Mouse (Mus musculus) heart, embryonic 14.5 days (tissue): ENCODE measurements around the gene Egln1. TPM values are rescaled to one million over a fixed set of nuclear protein-coding genes. Genes with fewer than 3 reads are reported as not detected.

Experiments
- ATAC-seq: fragments of 200-750 bp; cut with Nextera tagmentation; 2 replicates; pipeline ENCODE4 v1.8.0; 2017; ENCODE audit warnings: low read depth, moderate TSS enrichment; ENCODE audit not compliant: insufficient number of reproducible peaks, insufficient read depth, low FRiP score
- H3K27ac ChIP-seq, 2 experiments: fragments of 200-500 bp in 1 of 2; fragments of 300-500 bp in 1 of 2; sonication (generic) in 1 of 2; replicated peaks in 1 of 2; 2 replicates each; pipeline ENCODE4 v1.5.1; 2012 to 2014; ENCODE audit warnings: low read depth in 2 of 2, low read length in 2 of 2, control low read depth in 1 of 2, mild to moderate bottlenecking in 1 of 2, mixed read lengths in 1 of 2; ENCODE audit not compliant: control insufficient read depth in 1 of 2, insufficient read depth in 1 of 2
- H3K27me3 ChIP-seq: fragments of 300-500 bp; sonication (generic); 2 replicates; pipeline ENCODE4 v1.6.1; 2014; ENCODE audit warnings: mild to moderate bottlenecking, low read length, control low read depth; ENCODE audit not compliant: control insufficient read depth, insufficient read depth
- H3K36me3 ChIP-seq: fragments of 300-500 bp; sonication (generic); 2 replicates; pipeline ENCODE4 v1.6.1; 2014; ENCODE audit warnings: mild to moderate bottlenecking, control low read depth, low read length, mixed read lengths; ENCODE audit not compliant: control insufficient read depth, insufficient read depth
- H3K4me1 ChIP-seq, 2 experiments: fragments of 200-500 bp in 1 of 2; fragments of 300-500 bp in 1 of 2; sonication (generic) in 1 of 2; 2 replicates each; pipeline ENCODE4 v1.6.1; 2012 to 2014; ENCODE audit warnings: low read length in 2 of 2, control low read depth in 1 of 2, mixed read lengths in 1 of 2; ENCODE audit not compliant: control insufficient read depth in 2 of 2, insufficient read depth in 2 of 2
- H3K4me2 ChIP-seq: fragments of 300-500 bp; sonication (generic); 2 replicates; pipeline ENCODE4 v1.6.1; 2014; ENCODE audit warnings: mild to moderate bottlenecking, low read length
- H3K4me3 ChIP-seq, 2 experiments: fragments of 200-500 bp in 1 of 2; fragments of 300-500 bp in 1 of 2; sonication (generic) in 1 of 2; 2 replicates each; pipeline ENCODE4 v1.5.1; 2012 to 2014; ENCODE audit warnings: low read length in 2 of 2, mild to moderate bottlenecking in 2 of 2, control low read depth in 1 of 2, low read depth in 1 of 2, moderate library complexity in 1 of 2; ENCODE audit not compliant: control insufficient read depth in 1 of 2, insufficient read depth in 1 of 2
- H3K9ac ChIP-seq: fragments of 300-500 bp; sonication (generic); 2 replicates; pipeline ENCODE4 v1.6.1; 2014; ENCODE audit warnings: mild to moderate bottlenecking, low read length
- H3K9me3 ChIP-seq: fragments of 300-500 bp; sonication (generic); 2 replicates; pipeline ENCODE4 v1.6.1; 2016; ENCODE audit warnings: low read length, control low read depth; ENCODE audit not compliant: control insufficient read depth
- WGBS: fragments of 180-500 bp; shearing (Covaris S2); extraction: QIAGEN DNeasy Blood & Tissue Kit; methylation state at CpG from one replicate; pipeline ENCODE4 v1.1.7; 2014; 5-methylcytosine and 5-hydroxymethylcytosine counted together
- polyA plus RNA-seq: library from polyadenylated mRNA; unstranded; fragments of >200 nt; fragmentation: Nextera tagmentation; extraction: Ambion mirVana; gene quantifications from 2 replicates; pipeline ENCODE4 v1.2.1, GENCODE M21; 2014

Gene Egln1
- polyA plus RNA-seq, 1 experiment from 2014 or later, result 26.0 TPM

DNA sequence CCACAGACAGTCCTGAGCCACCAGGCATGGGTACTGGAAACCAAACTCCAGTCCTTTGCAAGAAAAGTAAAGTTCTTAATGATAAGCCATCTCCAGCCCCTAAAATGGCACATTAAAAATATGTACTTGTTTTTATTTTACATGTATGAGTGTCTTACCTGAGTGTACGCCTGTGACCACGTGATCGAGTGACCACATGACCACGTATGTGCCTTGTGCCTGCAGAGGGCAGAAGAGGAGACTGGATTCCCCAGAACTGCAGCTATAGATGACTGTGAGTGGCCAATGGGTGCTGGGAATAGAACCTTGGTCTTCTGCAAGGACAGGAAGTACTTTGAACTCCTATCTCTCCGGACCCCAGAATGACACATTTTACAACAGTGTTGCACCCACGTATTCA, 27.1 kb upstream of the Egln1 start:
- Histone ChIP-seq H3K27ac (no peak overlapping the region), H3K27me3 (no peaks in the 10 kb centered on the region), H3K9me3 (peaks cover 11% of the 10 kb centered on the region), H3K36me3 (no peaks in the 10 kb centered on the region), H3K4me2 (no peak overlapping the region), H3K9ac (no peak overlapping the region), H3K4me1 (no peaks in the 10 kb centered on the region), H3K4me3 (no peak overlapping the region)
- ATAC-seq, result no peak
- 80% methylated on average over 6 of the region's 6 CpGs for WGBS

DNA sequence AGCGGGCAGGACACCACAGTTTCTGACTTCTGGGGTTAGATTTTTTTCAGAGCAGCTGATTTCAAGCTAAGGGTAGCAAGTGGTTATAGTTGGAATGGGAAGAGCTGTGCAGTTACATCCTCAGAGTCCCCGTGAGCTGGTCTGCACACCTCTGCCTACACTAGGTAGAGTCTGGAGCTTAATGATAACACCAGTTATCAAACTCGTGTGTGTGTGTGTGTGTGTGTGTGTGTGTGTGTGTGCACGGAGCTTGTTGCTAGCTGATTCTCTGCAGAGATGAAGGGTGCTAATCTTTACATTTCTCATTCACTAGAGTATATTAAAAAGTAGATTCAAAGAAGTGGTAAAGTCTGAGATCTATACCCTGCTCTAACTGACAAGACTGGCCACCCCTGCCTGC, 25.1 kb upstream of the Egln1 start:
- Histone ChIP-seq H3K9ac (no peak overlapping the region), H3K27ac (no peak overlapping the region), H3K4me2 (no peak overlapping the region), H3K4me1 (no peaks in the 10 kb centered on the region), H3K27me3 (no peaks in the 10 kb centered on the region), H3K9me3 (peaks cover 3% of the 10 kb centered on the region; the same call in 1 of the 2 replicates), H3K4me3 (no peak overlapping the region), H3K36me3 (no peaks in the 10 kb centered on the region)
- 51% methylated on average over 4 of the region's 4 CpGs for WGBS
- no peak for ATAC-seq

DNA sequence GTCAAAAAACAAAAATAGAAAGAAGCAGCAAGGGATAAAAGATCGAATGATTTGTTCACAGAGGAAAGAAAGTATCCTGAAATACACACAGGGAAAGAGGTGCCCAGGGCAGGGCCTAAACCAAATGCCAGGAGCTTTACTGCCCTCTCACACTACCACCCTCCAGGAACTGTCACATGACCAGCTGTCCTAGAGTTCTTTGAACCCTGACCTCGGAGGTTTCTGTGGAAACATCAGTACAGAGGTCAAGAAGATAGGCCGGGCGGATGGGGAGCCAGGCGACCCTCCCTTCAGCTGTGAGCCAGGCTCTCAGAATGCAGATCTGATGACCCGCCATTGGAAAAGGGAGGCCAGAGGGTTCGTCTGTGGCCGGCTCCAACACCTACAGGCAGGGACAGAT, 24.1 kb upstream of the Egln1 start:
- H3K9ac ChIP-seq, result no peak overlapping the region
- no peak overlapping the region for H3K4me3 ChIP-seq
- ATAC-seq, result no peak
- no peaks in the 10 kb centered on the region for H3K36me3 ChIP-seq
- no peak overlapping the region for H3K27ac ChIP-seq
- no peaks in the 10 kb centered on the region for H3K4me1 ChIP-seq
- no peak overlapping the region for H3K4me2 ChIP-seq
- 74% methylated on average over 8 of the region's 8 CpGs for WGBS
- H3K9me3 ChIP-seq, result peaks cover 3% of the 10 kb centered on the region; the same call in 1 of the 2 replicates
- H3K27me3 ChIP-seq, result no peaks in the 10 kb centered on the region

DNA sequence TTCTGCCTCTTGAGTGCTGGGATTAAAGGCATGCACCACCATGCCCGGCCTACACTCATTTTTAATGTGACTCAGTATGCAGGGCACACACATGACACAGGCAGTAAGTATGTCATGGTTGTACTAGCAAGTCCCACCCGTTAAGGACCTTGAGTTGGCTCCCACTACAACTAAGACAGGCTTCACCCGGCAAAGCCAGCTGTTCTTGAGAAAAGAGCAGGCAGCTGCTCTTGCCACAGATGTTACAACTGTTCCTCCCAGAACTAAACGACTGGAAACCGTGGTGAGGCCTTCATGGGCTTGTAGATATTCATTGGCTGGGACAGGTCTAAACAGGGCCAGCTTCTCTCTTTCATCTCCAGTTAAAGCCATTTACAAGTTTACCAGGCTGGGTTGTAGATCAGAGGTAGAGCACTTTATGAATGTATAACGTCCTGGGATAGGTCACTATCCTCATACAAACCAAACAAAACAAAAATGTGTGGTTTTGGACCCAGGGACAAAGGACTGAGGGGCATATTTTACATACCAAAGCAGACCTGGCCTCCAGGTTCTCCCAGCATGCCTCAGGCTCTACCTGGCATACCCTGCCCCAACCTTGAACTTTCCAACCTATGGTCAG, 21.3 kb upstream of the Egln1 start:
- no peak overlapping the region for H3K4me3 ChIP-seq
- H3K4me1 ChIP-seq, result no peaks in the 10 kb centered on the region
- H3K27ac ChIP-seq, result no peak overlapping the region
- no peak overlapping the region for H3K4me2 ChIP-seq
- no peak overlapping the region for H3K9ac ChIP-seq
- no peaks in the 10 kb centered on the region for H3K27me3 ChIP-seq
- H3K9me3 ChIP-seq, result peaks cover 3% of the 10 kb centered on the region; the same call in 1 of the 2 replicates
- 75% methylated on average over 6 of the region's 6 CpGs for WGBS
- H3K36me3 ChIP-seq, result no peaks in the 10 kb centered on the region
- ATAC-seq, result no peak

DNA sequence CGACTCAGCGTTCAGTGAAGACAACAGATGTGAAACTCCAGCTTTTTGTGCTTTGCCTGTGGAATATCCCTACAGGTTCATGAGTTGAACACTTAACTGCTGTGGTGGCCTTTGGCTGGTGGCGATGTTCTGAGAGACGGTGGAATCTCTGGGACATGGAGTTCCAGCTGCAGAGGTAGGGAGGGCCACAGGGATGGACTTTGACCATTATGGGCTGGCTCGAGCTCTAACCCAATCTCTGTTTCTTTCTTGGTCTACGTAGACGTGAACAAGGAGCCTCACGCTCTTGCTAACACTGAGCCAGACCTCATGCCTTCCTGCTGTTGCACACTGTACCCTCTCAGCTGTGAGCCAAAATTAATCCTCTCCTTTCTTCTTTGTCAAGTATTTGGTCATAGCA, 15.8 kb upstream of the Egln1 start:
- ATAC-seq, result no peak
- no peak overlapping the region for H3K27ac ChIP-seq
- WGBS, result 84% methylated on average over 8 of the region's 8 CpGs
- H3K36me3 ChIP-seq, result no peaks in the 10 kb centered on the region
- H3K9ac ChIP-seq, result no peak overlapping the region
- H3K4me3 ChIP-seq, result no peak overlapping the region
- no peak overlapping the region for H3K4me2 ChIP-seq
- H3K9me3 ChIP-seq, result no peaks in the 10 kb centered on the region
- peaks cover 8% of the 10 kb centered on the region in 2 experiments for H3K4me1 ChIP-seq
- H3K27me3 ChIP-seq, result no peaks in the 10 kb centered on the region

DNA sequence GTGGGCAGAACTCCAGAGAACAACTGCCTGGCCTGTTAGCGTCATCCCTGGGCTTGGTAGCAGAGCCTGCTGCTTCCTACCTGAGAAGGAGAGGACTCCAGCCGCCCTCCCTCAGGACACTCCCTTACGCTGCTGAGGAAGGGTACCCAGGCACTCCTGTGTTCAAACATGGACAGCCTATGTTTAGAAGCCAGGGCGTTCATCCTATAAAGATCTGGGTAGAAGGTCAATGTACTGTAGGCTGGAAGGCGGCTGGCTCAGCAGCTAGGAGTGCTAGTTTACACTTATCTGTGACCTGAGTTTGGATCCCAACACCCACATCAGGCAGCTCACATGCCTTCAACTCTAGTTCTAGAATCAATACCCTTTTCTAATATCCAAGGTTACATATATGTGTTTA, 14.1 kb upstream of the Egln1 start:
- H3K9me3 ChIP-seq, result no peaks in the 10 kb centered on the region
- ATAC-seq, result no peak
- WGBS, result 84% methylated on average over 5 of the region's 5 CpGs

DNA sequence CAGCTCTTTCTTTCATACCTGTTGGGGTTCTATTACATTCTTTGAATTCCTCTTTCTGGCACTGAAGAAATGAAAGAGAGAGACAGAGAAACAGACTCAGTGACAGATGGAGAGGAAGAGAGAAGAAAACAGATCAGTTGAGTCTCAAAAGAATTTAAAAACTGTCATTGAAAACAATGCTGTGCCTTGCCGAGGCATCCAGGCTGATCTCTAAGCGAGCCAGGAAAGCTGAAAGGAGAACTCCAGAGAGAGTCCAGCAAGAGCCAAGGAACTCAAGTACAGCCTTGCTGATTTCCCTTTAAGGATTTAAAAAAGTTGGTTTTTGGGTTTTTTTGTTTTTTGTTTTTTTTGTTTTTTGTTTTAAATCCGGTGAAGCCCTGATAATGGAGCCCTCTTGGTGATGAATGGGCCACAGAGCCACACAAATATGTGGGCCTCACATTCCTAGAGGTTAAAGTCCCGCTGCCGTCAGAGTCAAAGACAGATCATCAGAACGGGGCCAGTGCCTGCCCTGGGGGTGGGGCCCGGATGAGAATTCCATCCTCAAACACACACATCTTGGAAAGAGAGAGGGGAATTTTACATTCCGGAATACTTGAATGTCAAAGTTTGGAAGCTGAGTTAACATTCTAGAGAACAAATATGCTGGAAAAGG, 11.2 kb upstream of the Egln1 start:
- Histone ChIP-seq H3K4me1 (peaks cover 23 to 24% of the 10 kb centered on the region in 2 experiments), H3K36me3 (no peaks in the 10 kb centered on the region), H3K27ac (no peak overlapping the region), H3K9me3 (no peaks in the 10 kb centered on the region), H3K9ac (no peak overlapping the region), H3K27me3 (no peaks in the 10 kb centered on the region), H3K4me2 (0 out of 2 replicates have a peak overlapping the region, but pooled peaks have one; percentile 5), H3K4me3 (no peak overlapping the region)
- no peak for ATAC-seq
- 16% methylated on average over 8 of the region's 8 CpGs for WGBS

More for the DNA sequence above, 14.1 kb upstream of the Egln1 start:
- no peak overlapping the region for H3K4me3 ChIP-seq
- no peak overlapping the region for H3K4me2 ChIP-seq
- no peaks in the 10 kb centered on the region for H3K27me3 ChIP-seq
- peaks cover 22% of the 10 kb centered on the region in 2 experiments for H3K4me1 ChIP-seq
- H3K9ac ChIP-seq, result no peak overlapping the region
- H3K36me3 ChIP-seq, result no peaks in the 10 kb centered on the region
- no peak overlapping the region for H3K27ac ChIP-seq
